Mouse (Mus musculus) heart, postnatal 0 days (tissue): ENCODE results near the gene Gm45716.

Experiments
- CTCF ChIP-seq: IDR thresholded peaks from 2 replicates; pipeline ENCODE4 v1.5.1; 2016; ENCODE audit warnings: antibody characterized with exemption, control low read depth, low read depth
- EP300 ChIP-seq: IDR thresholded peaks from 2 replicates; pipeline ENCODE4 v1.6.1; 2016; ENCODE audit warnings: antibody characterized with exemption, low read depth

- TF ChIP-seq CTCF (no peak), EP300 (no peak)
Observed at GRCm38 (mm10) chr11:90276150-90276549, 88.7 kb downstream of the Gm45716 start.
